Mouse (Mus musculus) C2C12 (cell line): ENCODE measurements at regions not wholly inside any gene's neighbourhood (a gene's known extent, or its start where the extent isn't known, plus 50 kb on each side); places are given as distances from the start of the nearest gene placed in this dataset.

Experiments
- CEBPB ChIP-seq: IDR thresholded peaks from one replicate; pipeline ENCODE4 v1.6.1; 2011; ENCODE audit warnings: low read depth, mild to moderate bottlenecking, control low read depth, moderate library complexity
- CTCF ChIP-seq: IDR thresholded peaks from one replicate; pipeline ENCODE4 v1.5.1; 2011; ENCODE audit not compliant: control insufficient read depth, insufficient read depth, insufficient read length
- USF1 ChIP-seq: IDR thresholded peaks from one replicate; pipeline ENCODE4 v1.6.1; 2011; ENCODE audit warnings: low read depth, mild to moderate bottlenecking, control low read depth, moderate library complexity

GRCm38 (mm10) chr13:102132696-102133095 lies 364.7 kb upstream of the Pik3r1 start:
- TF ChIP-seq CTCF = no peak
- TF ChIP-seq USF1 = no peak
- TF ChIP-seq CEBPB = no peak
